ENCODE assay signal across 25 mouse cellular contexts in genomic region chr13:101711301-101711700, GRCm38 (mm10). TPM values are rescaled to one million over a fixed set of nuclear protein-coding genes. Genes with fewer than 3 reads are reported as not detected.
DNase-seq lines count a peak whose midpoint lies in the region; ATAC-seq lines count a peak whose summit lies in the region.
"Had no signal": no experiment of that assay in that cellular context is flagged by ENCODE, and none has a peak within 500 bp of the region (broad histone marks: within the 10 kb centered on the region; RNA-seq: fewer than 3 reads in every experiment).

No protein-coding gene starts in this region.

- H3K9me3 ChIP-seq in neural tube, embryonic 15.5 days (replicated peaks): no peaks in the 10 kb centered on the region
- H3K9me3 ChIP-seq: embryonic facial prominence, embryonic 13.5 days; forebrain, embryonic 13.5 days; midbrain, embryonic 12.5 days; neural tube, embryonic 13.5 days had no signal

- no peaks in the 10 kb centered on the region for H3K27me3 ChIP-seq in neural tube, embryonic 15.5 days (replicated peaks)
- H3K27me3 ChIP-seq: embryonic facial prominence, embryonic 13.5 days; forebrain, embryonic 13.5 days; midbrain, embryonic 12.5 days; neural tube, embryonic 13.5 days had no signal

- H3K4me3 ChIP-seq in neural tube, embryonic 15.5 days (replicated peaks): no peak overlapping the region
- H3K4me3 ChIP-seq: embryonic facial prominence, embryonic 13.5 days; forebrain, embryonic 13.5 days; midbrain, embryonic 12.5 days; neural tube, embryonic 13.5 days had no signal

- no peaks in the 10 kb centered on the region; the same call in none of the 2 replicates for H3K4me1 ChIP-seq in neural tube, embryonic 15.5 days
- H3K4me1 ChIP-seq: forebrain, embryonic 13.5 days; midbrain, embryonic 12.5 days; neural tube, embryonic 13.5 days had no signal

- WGBS in neural tube, embryonic 15.5 days: 94% methylated on average over 2 of the region's 2 CpGs

- ATAC-seq in granulocyte monocyte progenitor cell, adult 5-6 weeks (replicated peaks; ENCODE audit: poor library complexity, severe bottlenecking): 0 out of 2 replicates have a peak, but pooled peaks have one; percentile 6
- ATAC-seq in neural tube, embryonic 15.5 days (ENCODE audit: low FRiP score): no peak
- ATAC-seq: forebrain, embryonic 13.5 days; liver, postnatal 0 days; lung, postnatal 0 days had no signal

- no peak overlapping the region for H3K9ac ChIP-seq in neural tube, embryonic 15.5 days (replicated peaks)
- H3K9ac ChIP-seq: embryonic facial prominence, embryonic 13.5 days; forebrain, embryonic 13.5 days; liver, postnatal 0 days; midbrain, embryonic 12.5 days; neural tube, embryonic 13.5 days had no signal

- H3K36me3 ChIP-seq in neural tube, embryonic 15.5 days: peaks cover 17% of the 10 kb centered on the region

- peak; percentile 45 for DNase-seq in thymus, postnatal 14 days
- no peak for DNase-seq in thymus, postnatal 36 days
- DNase-seq in T-cell, adult 2 months (ENCODE audit: low spot score): peak; percentile 62
- DNase-seq in naive thymus-derived CD4-positive, alpha-beta T cell, adult 2 months (ENCODE audit: low read depth): peak; percentile 73
- DNase-seq in kidney, postnatal 4 days: no peak
- DNase-seq: adrenal gland, adult 8-10 months; cerebellum, adult 2 months; cerebellum, postnatal 25 days; embryo, embryonic 11 days; heart, postnatal 10 days; kidney, adult 2 months; kidney, postnatal 10 days; layer of hippocampus, postnatal 36 days; liver, postnatal 0 days; right cerebral cortex, adult 18-20 months had no signal

- no peak overlapping the region for H3K4me2 ChIP-seq in neural tube, embryonic 15.5 days
- H3K4me2 ChIP-seq: embryonic facial prominence, embryonic 13.5 days; forebrain, embryonic 13.5 days; heart, embryonic 11.5 days; liver, embryonic 11.5 days; midbrain, embryonic 12.5 days; neural tube, embryonic 13.5 days had no signal

- no peak overlapping the region for H3K27ac ChIP-seq in neural tube, embryonic 15.5 days (replicated peaks)
- H3K27ac ChIP-seq: embryonic facial prominence, embryonic 13.5 days; forebrain, embryonic 13.5 days; midbrain, embryonic 12.5 days; neural tube, embryonic 13.5 days; stomach, postnatal 0 days had no signal

RNA-seq across cellular contexts. Expression of gene Pik3r1, which starts 56.7 kb away (rescaled TPM):
- total RNA-seq in granulocyte monocyte progenitor cell, adult 5-6 weeks (2014; fragmentation: Nextera tagmentation): 62.1 and 70.9 TPM in 2 replicates
- total RNA-seq in granulocyte monocyte progenitor cell, adult 5-6 weeks (2017): 84.2 and 102 TPM in 2 replicates
- 63.0 and 65.5 TPM in 2 replicates for polyA plus RNA-seq in neural tube, embryonic 15.5 days (2015; fragmentation: Nextera tagmentation; extraction: Ambion mirVana)

Comparison
In these comparisons a context has a peak if more than half of its experiments do, and no peak if none do; other contexts are left out.
1. DNase-seq: peak in thymus, postnatal 14 days (single experiment), T-cell, adult 2 months (single experiment) and naive thymus-derived CD4-positive, alpha-beta T cell, adult 2 months (single experiment); none in thymus, postnatal 36 days (0 of 2) and kidney, postnatal 4 days (0 of 2).